Mouse (Mus musculus) kidney, adult 2 months (tissue): ENCODE data around the gene Chuk.

ENCODE experiments used
- CTCF ChIP-seq: fragments of 200-500 bp; conservative IDR thresholded peaks from 2 replicates; pipeline ENCODE4 v1.5.1; 2011; ENCODE audit warnings: low read depth, mild to moderate bottlenecking, control low read depth, low read length, moderate library complexity, mixed read lengths; ENCODE audit not compliant: insufficient read depth, insufficient read length
- POLR2A ChIP-seq: fragments of 200-500 bp; IDR thresholded peaks from one replicate; pipeline ENCODE4 v1.6.1; 2011; ENCODE audit warnings: low read depth, low read length, control low read depth

- TF ChIP-seq POLR2A (no peak), CTCF (no peak)
Observed at GRCm38 (mm10) chr19:44030024-44030423, 77.3 kb downstream of the Chuk start.
